Mouse (Mus musculus): ENCODE measurements around the gene Got1.

DNA sequence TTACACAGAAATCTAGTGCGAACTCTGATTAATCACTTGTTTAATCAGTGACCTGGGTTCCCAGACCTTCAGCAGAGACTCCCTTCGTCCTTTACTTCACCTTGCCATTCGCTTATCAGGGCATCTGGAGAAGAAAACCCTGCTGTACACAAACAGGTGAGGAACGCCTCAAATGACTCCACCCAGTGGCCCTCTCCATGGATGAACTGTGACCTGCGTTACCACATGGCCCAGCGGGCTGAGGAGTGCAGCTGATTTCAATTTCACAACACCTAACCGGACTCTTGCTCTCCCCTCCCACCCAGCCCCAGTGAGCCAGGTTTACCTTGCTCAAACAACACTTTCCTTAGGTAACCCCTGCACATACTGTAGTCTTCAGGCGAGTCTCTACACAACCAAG, 10.5 kb downstream of the Got1 start:
- TF ChIP-seq CTCF (IDR thresholded peaks at IDR 0.05) (no peak), POLR2A (IDR thresholded peaks at IDR 0.05; ENCODE audit: insufficient read depth, low read depth, low read length) (no peak), EP300 (IDR thresholded peaks at IDR 0.05; ENCODE audit: insufficient read depth, low read depth, low read length) (no peak)

Data from heart, adult 2 months (tissue).